In the genomic region with DNA sequence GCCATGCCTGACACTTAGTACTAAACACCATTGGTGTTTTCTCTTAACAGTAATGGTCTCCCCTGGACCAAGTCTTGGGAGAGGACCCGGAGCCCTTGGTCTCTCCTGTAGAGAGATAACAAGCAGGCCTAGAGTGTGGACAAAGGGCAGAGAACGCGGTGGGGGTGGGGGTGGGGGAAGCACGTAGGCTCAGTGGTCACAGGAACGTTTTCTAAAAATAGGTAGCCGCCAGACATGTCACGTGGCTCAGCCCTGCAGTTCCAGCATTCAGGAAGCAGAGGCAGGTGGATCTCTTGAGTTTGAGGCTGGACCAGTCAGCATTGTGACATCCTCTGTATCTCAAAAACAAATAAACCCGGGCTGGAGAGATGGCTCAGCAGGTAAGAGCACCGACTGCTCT, we compare ENCODE assay signal across 8 mouse cellular contexts. TPM values are rescaled to one million over a fixed set of nuclear protein-coding genes. Genes with fewer than 3 reads are reported as not detected.
DNase-seq lines count a peak whose midpoint lies in the region; ATAC-seq and TF ChIP-seq lines count a peak whose summit lies in the region.

No protein-coding gene starts in this region.

- no peak for DNase-seq in heart, postnatal 4 days
- DNase-seq in ES-E14 (ENCODE audit: low read depth, low spot score) = no peak
- DNase-seq in forebrain, postnatal 0 days = no peak
- no peak for DNase-seq in left cerebral cortex, adult 8-10 months (ENCODE audit: low spot score in 2 of 2)
- DNase-seq in thymus, postnatal 36 days = no peak
- no peak for DNase-seq in gastrocnemius, adult 8-10 months (ENCODE audit: low spot score in 2 of 2)

- H3K27me3 ChIP-seq in heart, embryonic 14.5 days (ENCODE audit: control insufficient read depth, insufficient read depth, low read length) = no peaks in the 10 kb centered on the region
- H3K27me3 ChIP-seq in forebrain, postnatal 0 days (ENCODE audit: insufficient read depth, low read length) = no peaks in the 10 kb centered on the region

- TF ChIP-seq CTCF in forebrain, postnatal 0 days (IDR thresholded peaks at IDR 0.05; ENCODE audit: low read depth) = no peak

- in situ Hi-C loops in ES-E14 (cut with MboI; ENCODE audit: low sequenced_read_pairs in 2 of 2, unreplicated experiment in 2 of 2) = no loop called here

- H3K4me3 ChIP-seq in heart, embryonic 14.5 days (ENCODE audit: control insufficient read depth in 1 of 2, insufficient read depth in 1 of 2, low read depth in 1 of 2, low read length in 2 of 2) = peak overlapping the region; percentile 93 to 95
- H3K4me3 ChIP-seq in ES-E14 (ENCODE audit: insufficient read depth in 1 of 2, low read depth in 1 of 2, low read length in 2 of 2, poor library complexity in 1 of 2, severe bottlenecking in 1 of 2) = peak overlapping the region; percentile 81 to 92
- peak overlapping the region; percentile 68 for H3K4me3 ChIP-seq in forebrain, postnatal 0 days (ENCODE audit: low read depth, low read length)
- H3K4me3 ChIP-seq in macrophage (ENCODE audit: inconsistent target) = peak overlapping the region; percentile 52

- H3K27ac ChIP-seq in heart, embryonic 14.5 days (replicated peaks in 1 of 2; ENCODE audit: control insufficient read depth in 1 of 2, insufficient read depth in 1 of 2, low read depth in 2 of 2, low read length in 2 of 2) = peak overlapping the region; percentile 88 to 98
- H3K27ac ChIP-seq in ES-E14 (ENCODE audit: insufficient read depth, low read depth, low read length, poor library complexity, severe bottlenecking) = peak overlapping the region; percentile 86; the same call in 1 of the 2 replicates
- peak overlapping the region; percentile 99 for H3K27ac ChIP-seq in forebrain, postnatal 0 days (ENCODE audit: low read depth, low read length)
- peak overlapping the region; percentile 59 for H3K27ac ChIP-seq in macrophage

- ATAC-seq in heart, embryonic 14.5 days (ENCODE audit: insufficient number of reproducible peaks, insufficient read depth, low FRiP score, low read depth) = no peak
- ATAC-seq in forebrain, postnatal 0 days = no peak

- peak overlapping the region; percentile 87 for H3K4me2 ChIP-seq in heart, embryonic 14.5 days (ENCODE audit: low read length)
- H3K4me2 ChIP-seq in forebrain, postnatal 0 days (ENCODE audit: low read depth) = peak overlapping the region; percentile 76

- peaks cover 54% of the 10 kb centered on the region for H3K79me2 ChIP-seq in macrophage (ENCODE audit: inconsistent target)

- no peaks in the 10 kb centered on the region for H3K36me3 ChIP-seq in heart, embryonic 14.5 days (ENCODE audit: control insufficient read depth, insufficient read depth, low read length)
- H3K36me3 ChIP-seq in ES-E14 (ENCODE audit: control insufficient read depth, insufficient read depth, low read length, poor library complexity, severe bottlenecking) (no peaks in the 10 kb centered on the region), macrophage (ENCODE audit: inconsistent target) (no peaks in the 10 kb centered on the region)
- no peaks in the 10 kb centered on the region; the same call in 1 of the 2 replicates for H3K36me3 ChIP-seq in forebrain, postnatal 0 days (ENCODE audit: insufficient read depth)

- WGBS in heart, embryonic 14.5 days = 22% methylated on average over 9 of the region's 9 CpGs
- 48% methylated on average over 9 of the region's 9 CpGs for WGBS in forebrain, postnatal 0 days
- 35% methylated on average over 9 of the region's 9 CpGs for WGBS in macrophage (ENCODE audit: missing documents)

- H3K4me1 ChIP-seq in heart, embryonic 14.5 days (ENCODE audit: control insufficient read depth in 2 of 2, insufficient read depth in 2 of 2, low read length in 2 of 2) = peaks cover 5 to 6% of the 10 kb centered on the region in 2 experiments; a peak in 3 of 4 replicates
- H3K4me1 ChIP-seq in ES-E14 (ENCODE audit: control insufficient read depth in 2 of 2, insufficient read depth in 2 of 2, low read length in 2 of 2, poor library complexity in 1 of 2) = peaks cover 3 to 20% of the 10 kb centered on the region in 2 experiments; a peak in 3 of 4 replicates
- H3K4me1 ChIP-seq in forebrain, postnatal 0 days (ENCODE audit: insufficient read depth) = peaks cover 16% of the 10 kb centered on the region

- H3K9me3 ChIP-seq in heart, embryonic 14.5 days (ENCODE audit: control insufficient read depth, low read length) = no peaks in the 10 kb centered on the region
- no peaks in the 10 kb centered on the region for H3K9me3 ChIP-seq in ES-E14 (ENCODE audit: control insufficient read depth, insufficient read depth, low read depth, low read length)
- H3K9me3 ChIP-seq in forebrain, postnatal 0 days (ENCODE audit: low read length) = no peaks in the 10 kb centered on the region

- peak overlapping the region; percentile 96 for H3K9ac ChIP-seq in heart, embryonic 14.5 days (ENCODE audit: low read length)
- peak overlapping the region; percentile 96 for H3K9ac ChIP-seq in ES-E14 (ENCODE audit: insufficient read depth, low read depth, low read length, poor library complexity, severe bottlenecking)
- H3K9ac ChIP-seq in forebrain, postnatal 0 days = peak overlapping the region; percentile 92

TF ChIP-seq in ES-E14, 5 proteins besides CTCF, POLR2A, EP300 and RAD21:
- no peak for TF ChIP-seq ZC3H11A (IDR thresholded peaks at IDR 0.05; ENCODE audit: borderline replicate concordance, low read depth, low read length)

RNA-seq across cellular contexts. Expression of a gene that starts 1.2 kb away (rescaled TPM):
- 210 and 234 TPM in 2 replicates for polyA plus RNA-seq in heart, embryonic 14.5 days (2014; fragmentation: Nextera tagmentation; extraction: Ambion mirVana)
- total RNA-seq in heart, postnatal 4 days (2021) = 100 to 1,000 TPM; 119 to 127 TPM
- 108 and 195 TPM in 2 replicates for total RNA-seq in ES-E14 (2012; rRNA removed)
- 294 and 311 TPM in 2 replicates for total RNA-seq in forebrain, postnatal 0 days (2014; rRNA removed)
- 498 and 536 TPM in 2 replicates for polyA plus RNA-seq in forebrain, postnatal 0 days (2015; fragmentation: Nextera tagmentation; extraction: Ambion mirVana)
- 10 to 100 TPM; 12.7 to 81.7 (median 48.5) TPM for total RNA-seq in macrophage (2018; cell fraction: chromatin; rRNA removed)
- total RNA-seq in macrophage (2018; cell fraction: cytosol; rRNA removed) = 100 to 1,000 TPM in 1 of 26 experiments, 10 to 100 TPM in 25; 49.9 to 101 (median 72.3) TPM
- total RNA-seq in macrophage (2018; cell fraction: nucleus; rRNA removed) = 10 to 100 TPM; 21.6 to 67.1 (median 31.9) TPM
- polyA plus RNA-seq in macrophage (2018) = 72.4 to 117 TPM (median 107 TPM) in 3 replicates
- total RNA-seq in left cerebral cortex, adult 8-10 months (2022) = 100 to 1,000 TPM; 256 to 275 (median 265) TPM
- 10 to 100 TPM; 26.0 to 27.9 (median 27.0) TPM for total RNA-seq in gastrocnemius, adult 8-10 months (2022)
